Comparison of ENCODE assay signal across 8 mouse cellular contexts in the genomic region with DNA sequence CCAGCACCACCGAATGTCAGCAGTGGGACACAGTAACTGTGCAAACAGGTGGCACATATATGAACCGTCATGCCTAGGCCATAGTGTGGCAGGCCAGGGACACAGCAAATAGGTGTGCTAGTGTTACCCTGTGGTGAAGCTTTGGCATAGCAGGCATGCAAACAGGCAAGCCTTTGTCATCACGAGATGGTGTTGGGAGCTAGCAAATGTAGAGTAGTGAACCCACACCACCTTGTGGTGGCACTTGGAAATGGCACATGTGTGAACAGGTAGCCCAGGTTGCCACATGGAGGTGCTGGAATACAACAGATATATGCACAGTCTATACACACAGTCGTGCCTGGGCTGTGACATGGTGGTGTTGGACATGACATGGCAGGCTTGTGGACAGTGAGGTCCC. TPM values are rescaled to one million over a fixed set of nuclear protein-coding genes. Genes with fewer than 3 reads are reported as not detected.
DNase-seq lines count a peak whose midpoint lies in the region; ATAC-seq and TF ChIP-seq lines count a peak whose summit lies in the region.

No protein-coding gene starts in this region.

- 0 out of 2 replicates have a peak, but pooled peaks cover 2% of the 10 kb centered on the region for H3K27me3 ChIP-seq in kidney, embryonic 15.5 days
- no peaks in the 10 kb centered on the region for H3K27me3 ChIP-seq in limb, embryonic 14.5 days (ENCODE audit: control insufficient read depth, insufficient read depth, low read length)

- H3K36me3 ChIP-seq in kidney, embryonic 15.5 days, result no peaks in the 10 kb centered on the region
- no peaks in the 10 kb centered on the region for H3K36me3 ChIP-seq in limb, embryonic 14.5 days (ENCODE audit: control insufficient read depth, insufficient read depth, low read length)

- no peak overlapping the region for H3K4me3 ChIP-seq in kidney, embryonic 15.5 days (replicated peaks)
- no peak overlapping the region for H3K4me3 ChIP-seq in limb, embryonic 14.5 days (replicated peaks; ENCODE audit: low read length)

- H3K9ac ChIP-seq in kidney, embryonic 15.5 days, result no peak overlapping the region
- no peak overlapping the region for H3K9ac ChIP-seq in limb, embryonic 14.5 days (ENCODE audit: low read depth, low read length, severe bottlenecking)

- ATAC-seq in kidney, embryonic 15.5 days (replicated peaks; ENCODE audit: low FRiP score), result peak; percentile 55
- ATAC-seq in limb, embryonic 14.5 days (ENCODE audit: low FRiP score, low read depth), result peak; percentile 50; the same call in 1 of the 2 replicates
- peak; percentile 34 for ATAC-seq in monocyte, adult 5-6 weeks (replicated peaks; ENCODE audit: insufficient number of reproducible peaks, low FRiP score, low TSS enrichment, poor library complexity, severe bottlenecking)

- H3K9me3 ChIP-seq in kidney, embryonic 15.5 days (replicated peaks), result no peaks in the 10 kb centered on the region
- H3K9me3 ChIP-seq in limb, embryonic 14.5 days (ENCODE audit: control insufficient read depth, low read length), result no peaks in the 10 kb centered on the region

- no peak overlapping the region for H3K27ac ChIP-seq in kidney, embryonic 15.5 days
- no peak overlapping the region for H3K27ac ChIP-seq in limb, embryonic 14.5 days (replicated peaks; ENCODE audit: low read depth, low read length)

- H3K4me1 ChIP-seq in kidney, embryonic 15.5 days, result no peaks in the 10 kb centered on the region
- no peaks in the 10 kb centered on the region for H3K4me1 ChIP-seq in limb, embryonic 14.5 days (ENCODE audit: control insufficient read depth, insufficient read depth, low read length)

- 28% methylated on average over 4 of the region's 4 CpGs for WGBS in kidney, embryonic 15.5 days
- 27% methylated on average over 4 of the region's 4 CpGs for WGBS in limb, embryonic 14.5 days

- H3K4me2 ChIP-seq in kidney, embryonic 15.5 days, result no peak overlapping the region
- H3K4me2 ChIP-seq in limb, embryonic 14.5 days (replicated peaks; ENCODE audit: low read depth, low read length, severe bottlenecking), result no peak overlapping the region

- peak; percentile 63 to 64 for DNase-seq in urinary bladder, adult 18-20 months (ENCODE audit: low spot score in 2 of 2)
- DNase-seq in urinary bladder, adult 2 months (ENCODE audit: low spot score), result no peak
- peak; percentile 84 for DNase-seq in embryo, embryonic 11 days
- DNase-seq in heart, adult 9 months (ENCODE audit: low spot score in 2 of 2), result peak; percentile 53 to 56
- peak; percentile 82 for DNase-seq in limb, embryonic 14.5 days (ENCODE audit: low spot score)
- peak; percentile 43 to 64 for DNase-seq in spleen, postnatal 36 days (ENCODE audit: low spot score in 2 of 2)

- no peak for TF ChIP-seq POLR2A in limb, embryonic 14.5 days (IDR thresholded peaks at IDR 0.05; ENCODE audit: borderline replicate concordance, extremely low read depth, insufficient read depth, insufficient read length)

RNA-seq across cellular contexts. Expression of a gene that starts 30.5 kb away (rescaled TPM):
- polyA plus RNA-seq in urinary bladder, adult 2 months (2012; rRNA removed), result 36.0 TPM in 2 replicates
- 68.4 TPM in 2 replicates for polyA plus RNA-seq in kidney, embryonic 15.5 days (2015; fragmentation: Nextera tagmentation; extraction: Ambion mirVana)
- polyA plus RNA-seq in limb, embryonic 14.5 days (2012; rRNA removed), result 89.7 and 95.1 TPM in 2 replicates
- 108 and 110 TPM in 2 replicates for polyA plus RNA-seq in limb, embryonic 14.5 days (2014; fragmentation: Nextera tagmentation; extraction: Ambion mirVana)
- 55.0 to 101 TPM (median 84.1 TPM) in 3 replicates for total RNA-seq in monocyte, adult 5-6 weeks (2017)
